Mouse (Mus musculus): ENCODE results near the gene Ifit1bl1. TPM values are rescaled to one million over a fixed set of nuclear protein-coding genes. Genes with fewer than 3 reads are reported as not detected.
"Not testable (repeated sequence)": the region's sequence is repeated elsewhere in the genome, so short reads cannot be mapped to it uniquely, and the experiment has no call there.

Gene Ifit1bl1
- polyA plus RNA-seq, 2 experiments: 0.10 to 0.12 TPM

- DNase-seq (ENCODE audit: low read depth in 3 of 3, low spot score in 3 of 3) (no peak), ATAC-seq (ENCODE audit: insufficient read depth) (no peak)
- H3K4me1 ChIP-seq (replicated peaks; ENCODE audit: control insufficient read depth in 2 of 2, insufficient read depth in 2 of 2, low read length in 1 of 2): no peaks in the 10 kb centered on the region
- no peaks in the 10 kb centered on the region for H3K27me3 ChIP-seq (ENCODE audit: control insufficient read depth, insufficient read depth, low read length)
- H3K9me3 ChIP-seq (ENCODE audit: control insufficient read depth, low read length): no peaks in the 10 kb centered on the region
- no peak overlapping the region for H3K9ac ChIP-seq (replicated peaks)
- no peaks in the 10 kb centered on the region for H3K36me3 ChIP-seq (replicated peaks; ENCODE audit: control insufficient read depth, insufficient read depth, low read depth)
- TF ChIP-seq EP300 (IDR thresholded peaks at IDR 0.05; ENCODE audit: low read depth) (no peak), CTCF (IDR thresholded peaks at IDR 0.05; ENCODE audit: low read depth) (no peak)
- H3K4me2 ChIP-seq (ENCODE audit: low read depth): no peak overlapping the region
- no peak overlapping the region for H3K27ac ChIP-seq
- no peak overlapping the region for H3K4me3 ChIP-seq (ENCODE audit: insufficient read depth in 1 of 2, low read depth in 2 of 2, low read length in 2 of 2)
These were observed 12.8 kb downstream of the Ifit1bl1 start for GRCm38 (mm10) chr19:34588959-34589358.

- not testable (repeated sequence) for H3K9ac ChIP-seq (replicated peaks); H3K36me3 ChIP-seq (replicated peaks; ENCODE audit: control insufficient read depth, insufficient read depth, low read depth); DNase-seq (ENCODE audit: low read depth in 3 of 3, low spot score in 3 of 3); H3K9me3 ChIP-seq (ENCODE audit: control insufficient read depth, low read length); H3K4me3 ChIP-seq (ENCODE audit: insufficient read depth in 1 of 2, low read depth in 2 of 2, low read length in 2 of 2); H3K27ac ChIP-seq; H3K27me3 ChIP-seq (ENCODE audit: control insufficient read depth, insufficient read depth, low read length); H3K4me1 ChIP-seq (replicated peaks; ENCODE audit: control insufficient read depth in 2 of 2, insufficient read depth in 2 of 2, low read length in 1 of 2); H3K4me2 ChIP-seq (ENCODE audit: low read depth)
- WGBS (ENCODE audit: insufficient replicate concordance): 47% methylated on average over 6 of the region's 12 CpGs
- peak; percentile 42; the same call in 1 of the 2 replicates for ATAC-seq (ENCODE audit: insufficient read depth)
These were observed 13.7 kb downstream of the Ifit1bl1 start for GRCm38 (mm10) chr19:34587898-34588692.

GRCm38 (mm10) chr19:34585740-34586458 is 15.9 kb downstream of the Ifit1bl1 start:
- H3K27me3 ChIP-seq (ENCODE audit: control insufficient read depth, insufficient read depth, low read length); H3K4me2 ChIP-seq (ENCODE audit: low read depth); H3K9ac ChIP-seq (replicated peaks); ATAC-seq (ENCODE audit: insufficient read depth); H3K36me3 ChIP-seq (replicated peaks; ENCODE audit: control insufficient read depth, insufficient read depth, low read depth); H3K4me3 ChIP-seq (ENCODE audit: insufficient read depth in 1 of 2, low read depth in 2 of 2, low read length in 2 of 2); H3K27ac ChIP-seq; H3K9me3 ChIP-seq (ENCODE audit: control insufficient read depth, low read length); DNase-seq (ENCODE audit: low read depth in 3 of 3, low spot score in 3 of 3); H3K4me1 ChIP-seq (replicated peaks; ENCODE audit: control insufficient read depth in 2 of 2, insufficient read depth in 2 of 2, low read length in 1 of 2): not testable (repeated sequence)
- WGBS (ENCODE audit: insufficient replicate concordance): 56% methylated on average over 5 of the region's 5 CpGs

GRCm38 (mm10) chr19:34583126-34583766 is 18.5 kb downstream of the Ifit1bl1 start, which contains the start of gene Ifit3:
TSS of gene Ifit3 (plus strand) at chr19:34583531.
- not testable (repeated sequence) for DNase-seq (ENCODE audit: low read depth in 3 of 3, low spot score in 3 of 3); H3K4me2 ChIP-seq (ENCODE audit: low read depth); H3K9me3 ChIP-seq (ENCODE audit: control insufficient read depth, low read length); H3K4me3 ChIP-seq (ENCODE audit: insufficient read depth in 1 of 2, low read depth in 2 of 2, low read length in 2 of 2); H3K27ac ChIP-seq; H3K9ac ChIP-seq (replicated peaks); H3K27me3 ChIP-seq (ENCODE audit: control insufficient read depth, insufficient read depth, low read length); H3K4me1 ChIP-seq (replicated peaks; ENCODE audit: control insufficient read depth in 2 of 2, insufficient read depth in 2 of 2, low read length in 1 of 2); ATAC-seq (ENCODE audit: insufficient read depth); H3K36me3 ChIP-seq (replicated peaks; ENCODE audit: control insufficient read depth, insufficient read depth, low read depth)
- 26% methylated on average over 2 of the region's 2 CpGs for WGBS (ENCODE audit: insufficient replicate concordance)

- not testable (repeated sequence) for H3K4me1 ChIP-seq (replicated peaks; ENCODE audit: control insufficient read depth in 2 of 2, insufficient read depth in 2 of 2, low read length in 1 of 2); H3K4me3 ChIP-seq (ENCODE audit: insufficient read depth in 1 of 2, low read depth in 2 of 2, low read length in 2 of 2); H3K4me2 ChIP-seq (ENCODE audit: low read depth); H3K9ac ChIP-seq (replicated peaks); H3K27me3 ChIP-seq (ENCODE audit: control insufficient read depth, insufficient read depth, low read length); H3K36me3 ChIP-seq (replicated peaks; ENCODE audit: control insufficient read depth, insufficient read depth, low read depth); H3K9me3 ChIP-seq (ENCODE audit: control insufficient read depth, low read length); H3K27ac ChIP-seq; DNase-seq (ENCODE audit: low read depth in 3 of 3, low spot score in 3 of 3); ATAC-seq (ENCODE audit: insufficient read depth)
- WGBS (ENCODE audit: insufficient replicate concordance): 51% methylated on average over 2 of the region's 2 CpGs
These were observed 19.1 kb downstream of the Ifit1bl1 start for GRCm38 (mm10) chr19:34582696-34583095.
